Mouse (Mus musculus): ENCODE results near the gene Tmem235. TPM values are rescaled to one million over a fixed set of nuclear protein-coding genes. Genes with fewer than 3 reads are reported as not detected.

The Tmem235 gene
- polyA plus RNA-seq (2012; rRNA removed), result 0.06 and 0.07 TPM in 2 replicates

GRCm38 (mm10) chr11:117860601-117861000 is at the start of gene Tmem235:
Tmem235 (plus strand) TSS chr11:117860752.

GRCm38 (mm10) chr11:117825333-117826101 is 35.0 kb upstream of the Tmem235 start, which contains the start of the genes Afmid and Tk1:
Afmid (plus strand) TSS chr11:117825924.
Tk1 (minus strand) TSS chr11:117826092.

GRCm38 (mm10) chr11:117848985-117849671 is 11.4 kb upstream of the Tmem235 start, which contains the start of gene Birc5:
Birc5 (plus strand) TSS chr11:117849251.

GRCm38 (mm10) chr11:117872861-117873608 is 12.5 kb downstream of the Tmem235 start, which contains the start of gene Tha1:
Tha1 (minus strand) TSS chr11:117873481.

Other genes with a start within 250 kb of the Tmem235 start
- 57.5 and 59.9 TPM in 2 replicates for gene Tnrc6c, start 206.5 kb upstream of the Tmem235 start, polyA plus RNA-seq (2012; rRNA removed)
- 1.1 and 1.3 TPM in 2 replicates for gene Tmc8, start 78.7 kb upstream of the Tmem235 start, polyA plus RNA-seq (2012; rRNA removed)
- 3.7 and 8.9 TPM in 2 replicates for gene Tmc6, start 78.6 kb upstream of the Tmem235 start, polyA plus RNA-seq (2012; rRNA removed)
- gene 6030468B19Rik, start 63.1 kb upstream of the Tmem235 start, polyA plus RNA-seq (2012; rRNA removed), result 0.06 TPM in 1 of 2 replicates, not detected in the other
- gene Gm20708, start 51.1 kb upstream of the Tmem235 start, polyA plus RNA-seq (2012; rRNA removed), result 0.59 and 0.80 TPM in 2 replicates
- 13.0 and 17.1 TPM in 2 replicates for gene Syngr2, start 51.1 kb upstream of the Tmem235 start, polyA plus RNA-seq (2012; rRNA removed)
- 6.5 TPM in 2 replicates for gene Afmid, start 34.8 kb upstream of the Tmem235 start, polyA plus RNA-seq (2012; rRNA removed)
- gene Tk1, start 34.7 kb upstream of the Tmem235 start, polyA plus RNA-seq (2012; rRNA removed), result 64.3 and 72.1 TPM in 2 replicates
- 57.6 and 63.0 TPM in 2 replicates for gene Birc5, start 11.5 kb upstream of the Tmem235 start, polyA plus RNA-seq (2012; rRNA removed)
- gene Tha1, start 12.7 kb downstream of the Tmem235 start, polyA plus RNA-seq (2012; rRNA removed), result 5.1 and 6.0 TPM in 2 replicates
- gene Socs3, start 109.3 kb downstream of the Tmem235 start, polyA plus RNA-seq (2012; rRNA removed), result 12.4 and 12.7 TPM in 2 replicates
- 45.9 and 46.2 TPM in 2 replicates for gene Pgs1, start 125.5 kb downstream of the Tmem235 start, polyA plus RNA-seq (2012; rRNA removed)